Mouse (Mus musculus): Measurements from ENCODE around the gene Zfp46.

Gene Zfp46

DNA sequence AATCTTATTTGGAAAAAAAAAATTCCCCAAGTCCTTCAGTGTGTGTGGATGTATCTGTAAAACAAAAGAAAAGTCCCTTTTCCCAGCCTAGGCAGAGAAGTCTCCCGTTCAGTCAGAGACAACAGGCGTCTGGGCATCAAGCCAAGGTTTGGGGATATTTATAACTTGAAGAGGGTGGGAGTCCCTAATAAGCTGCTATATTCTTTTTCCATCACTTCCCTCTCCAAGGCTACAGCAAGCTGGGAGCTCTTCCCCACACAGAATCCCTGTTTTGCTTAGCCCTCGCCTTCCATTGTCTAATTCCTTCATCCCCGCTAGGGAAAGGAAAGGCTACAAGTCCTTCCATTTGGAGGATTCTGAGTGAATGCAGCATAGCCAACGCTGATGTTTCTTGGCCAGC is at the start of gene Zfp46:
Zfp46 (plus strand) TSS at position 229 of the 400 bp plus-strand sequence.
- in situ Hi-C loops (cut with MseI, MboI), result no loop called here

- in situ Hi-C loops (cut with MseI, MboI), result no loop called here
These were observed 45.8 kb upstream of the Zfp46 start for GRCm38 (mm10) chr4:136238669-136239068.

DNA sequence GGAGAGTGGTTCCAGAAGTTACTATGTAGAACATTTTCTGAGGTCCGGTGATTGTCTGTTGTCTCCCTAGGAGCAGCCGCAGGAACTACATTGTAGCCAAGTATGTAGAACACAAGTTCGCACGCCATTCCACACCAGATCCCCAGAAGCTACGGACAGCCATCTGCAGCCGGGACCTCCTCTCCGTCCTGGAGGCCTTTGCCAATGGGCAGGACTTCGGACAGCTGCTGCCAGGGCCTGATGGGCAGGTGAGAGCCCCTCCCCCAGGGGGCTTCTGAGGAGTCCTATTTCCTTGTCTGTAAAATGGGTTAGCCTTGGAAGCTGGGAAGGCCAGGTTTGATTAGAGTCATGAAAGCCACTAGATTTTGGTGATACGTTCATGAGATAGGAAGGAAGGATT is 45.4 kb upstream of the Zfp46 start:
- in situ Hi-C loops (cut with MseI, MboI), result no loop called here

GRCm38 (mm10) chr4:136239622-136240021 is 44.9 kb upstream of the Zfp46 start:
- in situ Hi-C loops (cut with MseI, MboI), result no loop called here

GRCm38 (mm10) chr4:136240123-136240522 is 44.4 kb upstream of the Zfp46 start:
- in situ Hi-C loops (cut with MseI, MboI), result no loop called here

DNA sequence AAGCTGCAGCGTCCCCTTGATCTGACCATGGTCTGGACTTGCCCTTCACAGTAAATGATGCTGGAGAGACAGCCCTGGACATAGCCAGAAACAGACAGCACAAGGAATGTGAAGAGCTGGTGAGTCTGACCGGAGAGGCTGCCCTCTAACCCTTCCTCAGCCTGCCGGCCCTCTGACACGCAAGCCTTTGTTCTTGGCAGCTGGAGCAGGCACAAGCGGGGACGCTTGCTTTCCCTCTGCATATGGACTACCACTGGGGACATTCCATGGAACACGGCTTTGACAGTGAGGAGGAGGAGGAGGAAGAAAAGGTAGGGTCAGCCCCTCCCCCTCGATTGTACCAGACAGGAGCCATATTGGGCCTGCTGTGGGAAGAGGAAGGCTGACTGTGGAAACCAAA is 43.5 kb upstream of the Zfp46 start:
- in situ Hi-C loops (cut with MseI, MboI), result no loop called here

GRCm38 (mm10) chr4:136242065-136242703 is 42.3 kb upstream of the Zfp46 start:
- in situ Hi-C loops (cut with MseI, MboI), result no loop called here

DNA sequence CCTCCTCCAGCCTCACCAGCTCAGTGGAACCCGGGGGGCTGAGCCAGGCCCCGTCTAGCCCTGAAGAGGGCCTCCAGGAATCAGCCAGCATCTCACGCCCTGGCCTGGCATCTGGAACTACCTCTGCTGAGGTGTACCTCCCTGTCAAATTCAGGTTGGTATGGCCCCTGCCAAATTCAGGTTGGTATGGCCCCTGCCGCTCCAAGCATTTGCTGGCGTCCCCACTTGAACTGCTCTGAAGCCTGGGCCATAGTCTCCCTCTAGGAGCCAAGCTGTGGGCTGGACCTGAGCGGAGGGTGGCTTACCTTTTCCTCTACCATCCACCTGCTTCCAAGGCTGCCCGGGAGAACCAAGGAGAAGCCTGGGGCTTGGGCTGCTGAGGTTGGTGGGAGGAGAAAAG is 41.8 kb upstream of the Zfp46 start:
- in situ Hi-C loops (cut with MseI, MboI), result no loop called here

- in situ Hi-C loops (cut with MseI, MboI), result no loop called here
These were observed 40.3 kb upstream of the Zfp46 start for GRCm38 (mm10) chr4:136244208-136244607.

GRCm38 (mm10) chr4:136245681-136246080 is 38.8 kb upstream of the Zfp46 start:
- in situ Hi-C loops (cut with MseI, MboI), result no loop called here

DNA sequence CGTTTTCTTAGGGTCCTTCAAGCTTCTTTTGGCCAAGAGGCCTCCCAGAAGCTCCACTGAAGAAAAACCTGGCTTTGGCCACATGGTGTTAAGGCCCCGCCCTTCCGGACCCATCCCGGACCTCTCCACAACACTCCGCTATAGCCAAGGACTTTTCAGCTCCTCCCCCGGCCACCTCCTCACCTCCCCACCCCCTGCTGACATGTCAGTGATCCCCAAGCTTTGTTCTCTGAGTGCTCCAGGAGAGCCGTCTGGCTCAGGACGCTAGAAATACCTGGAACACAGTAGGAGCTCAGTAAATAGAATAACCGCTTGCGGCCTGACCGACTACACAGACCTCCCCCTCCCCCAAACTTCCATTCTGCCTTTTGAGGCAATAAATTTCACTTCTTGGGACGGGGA is 37.9 kb upstream of the Zfp46 start:
- in situ Hi-C loops (cut with MseI, MboI), result no loop called here

- in situ Hi-C loops (cut with MseI, MboI), result no loop called here
These were observed 37.1 kb upstream of the Zfp46 start for GRCm38 (mm10) chr4:136247386-136247728.

DNA sequence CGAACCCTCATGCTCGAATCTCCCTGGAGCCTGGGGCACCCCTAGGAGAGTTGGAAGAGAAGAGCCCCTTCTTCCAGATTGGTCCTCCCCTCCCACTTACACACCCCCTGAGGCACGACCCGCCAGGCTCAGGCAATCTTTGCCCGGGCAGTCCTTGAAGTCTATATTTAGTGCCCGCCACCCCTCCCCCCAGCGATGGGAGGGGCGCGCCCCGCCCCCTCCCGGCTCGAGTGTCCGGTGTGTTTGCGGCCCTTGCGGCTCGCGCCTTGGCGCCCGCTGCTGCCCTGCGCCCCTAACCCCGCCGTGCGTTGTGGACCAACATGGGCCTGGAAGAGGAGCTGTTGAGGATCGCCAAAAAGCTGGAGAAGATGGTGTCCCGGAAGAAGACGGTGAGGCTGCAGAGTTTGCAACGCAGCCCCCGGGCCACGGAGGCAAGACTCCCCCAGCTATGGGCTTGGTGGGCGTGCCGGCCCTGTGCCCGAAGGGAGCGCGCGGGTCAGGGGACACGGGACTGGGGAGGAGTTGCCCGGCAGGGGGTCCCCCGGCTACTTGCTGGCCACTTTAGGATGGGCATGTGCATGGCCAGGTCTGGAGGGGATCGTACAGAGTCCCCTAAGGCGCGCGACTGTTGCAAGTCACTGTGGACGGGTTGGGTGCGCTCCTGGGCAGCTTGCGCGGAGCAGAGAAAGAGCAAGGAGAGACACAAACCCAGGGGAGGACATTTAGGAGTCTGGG is 36.6 kb upstream of the Zfp46 start, which contains the start of gene Tcea3:
Tcea3 (plus strand) TSS at position 1 of the 735 bp plus-strand sequence.
- in situ Hi-C loops (cut with MseI, MboI), result no loop called here

- in situ Hi-C loops (cut with MseI, MboI), result no loop called here
These were observed 35.8 kb upstream of the Zfp46 start for GRCm38 (mm10) chr4:136248464-136249331.

- in situ Hi-C loops (cut with MseI, MboI), result no loop called here
These were observed 35.2 kb upstream of the Zfp46 start for GRCm38 (mm10) chr4:136249332-136249647.

GRCm38 (mm10) chr4:136249780-136250179 is 34.7 kb upstream of the Zfp46 start:
- in situ Hi-C loops (cut with MseI, MboI), result no loop called here

- in situ Hi-C loops (cut with MseI, MboI), result no loop called here
These were observed 28.6 kb upstream of the Zfp46 start for GRCm38 (mm10) chr4:136255919-136256318.

- in situ Hi-C loops (cut with MseI, MboI), result no loop called here
These were observed 27.8 kb upstream of the Zfp46 start for GRCm38 (mm10) chr4:136256696-136257095.

DNA sequence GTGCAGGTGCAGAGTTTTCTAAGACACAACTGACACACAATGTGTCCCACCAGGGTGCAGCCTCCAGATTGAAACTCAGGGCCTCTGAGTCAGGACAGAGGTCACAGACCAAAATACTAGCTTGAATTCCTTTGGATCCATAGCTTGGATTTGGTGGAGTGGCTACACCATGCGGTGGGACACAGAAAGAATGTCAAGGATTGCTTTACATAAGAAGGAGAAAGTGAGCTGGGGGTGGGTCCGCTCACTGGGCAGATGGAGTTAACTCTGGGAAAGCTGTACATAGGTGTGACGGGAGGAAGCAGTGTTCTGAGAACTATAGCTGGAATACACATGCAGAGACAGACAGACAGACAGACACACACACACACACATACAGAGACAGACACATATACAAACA is 24.6 kb upstream of the Zfp46 start:
- in situ Hi-C loops (cut with MseI, MboI), result no loop called here

DNA sequence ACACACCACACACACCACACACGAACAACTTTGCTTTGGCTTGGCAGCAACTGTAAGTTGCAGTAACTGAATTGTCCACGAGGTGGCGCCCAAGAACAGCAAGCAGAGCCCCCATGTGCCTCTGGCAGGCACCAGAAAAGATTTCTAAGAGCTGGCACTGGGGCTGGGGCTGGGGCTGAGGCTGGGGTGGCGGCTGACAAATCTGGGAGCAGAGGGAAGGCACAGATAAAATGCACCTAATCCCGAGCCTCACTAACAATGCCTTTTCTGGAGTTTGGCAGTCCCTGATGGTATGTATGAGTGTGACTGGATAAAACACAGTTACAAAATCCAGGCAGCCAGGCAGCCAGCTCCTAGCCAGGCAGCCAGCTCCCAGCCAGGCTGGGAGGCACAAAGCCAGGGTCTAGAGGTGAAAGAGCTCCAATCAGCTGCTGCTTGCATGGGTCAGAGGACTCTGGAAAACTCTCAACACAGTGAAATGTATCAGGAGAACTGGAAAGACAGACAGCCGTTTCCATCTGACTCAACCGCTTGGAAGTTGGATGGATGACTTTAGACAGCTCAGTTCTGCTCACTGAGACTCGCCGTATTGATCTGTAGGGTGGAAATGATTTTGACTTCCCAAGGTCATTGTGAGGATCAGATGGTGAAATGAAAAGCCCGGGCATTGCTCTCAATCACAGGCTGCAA is 23.8 kb upstream of the Zfp46 start:
- in situ Hi-C loops (cut with MseI, MboI), result no loop called here

DNA sequence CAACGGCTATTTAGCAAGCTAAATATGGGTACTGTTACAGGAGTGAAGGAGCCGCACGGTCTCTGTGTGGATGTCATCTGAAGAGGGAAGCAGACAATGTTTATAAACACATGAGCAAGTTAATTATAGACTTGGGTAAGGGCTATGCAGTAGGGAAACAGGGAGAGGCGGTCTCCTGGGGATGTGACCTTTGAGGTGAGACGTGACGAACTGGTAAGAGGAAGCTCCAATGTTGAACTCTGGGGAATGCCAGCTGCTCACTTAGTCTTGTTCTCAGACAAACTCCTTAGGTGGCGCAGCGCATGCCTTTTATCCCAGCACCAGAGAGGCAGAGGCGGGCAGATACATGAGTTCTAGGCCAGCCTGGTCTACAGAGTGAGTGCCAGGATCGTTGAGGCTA is 22.6 kb upstream of the Zfp46 start:
- in situ Hi-C loops (cut with MseI, MboI), result no loop called here

DNA sequence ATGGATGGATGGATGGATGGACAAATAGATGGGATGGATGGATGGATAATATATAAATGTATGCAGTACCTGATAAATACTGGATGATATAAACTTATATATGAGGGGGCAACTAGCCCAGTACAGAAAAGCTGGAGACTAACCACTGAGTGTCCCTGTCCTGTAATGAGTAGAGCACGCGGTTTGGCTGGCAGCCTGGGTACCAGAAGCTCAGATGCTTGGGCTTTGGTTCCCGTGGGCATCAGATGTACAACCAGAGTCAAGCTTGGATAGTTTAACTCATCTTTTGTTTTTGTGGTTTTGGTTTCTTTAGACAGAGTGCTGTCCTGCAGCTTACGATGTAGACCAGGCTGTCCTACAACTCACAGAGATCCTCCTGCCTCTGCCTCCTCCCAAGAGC is 20.9 kb upstream of the Zfp46 start:
- in situ Hi-C loops (cut with MseI, MboI), result no loop called here

Measured in mouse trophoblast stem cell (cell line).